Mouse (Mus musculus) right cerebral cortex, adult 18-20 months (tissue): ENCODE measurements around the gene Pkd2.
A peak's percentile ranks its signal among the peaks of the same experiment; 100 is the strongest.

Experiments used
- DNase-seq: peaks from one replicate; pipeline ENCODE4 v3.0.0; 2022; ENCODE audit warnings: mixed read lengths

Gene Pkd2

GRCm38 (mm10) chr5:104466816-104467215 is 7.6 kb downstream of the Pkd2 start:
- DNase-seq, result no peak

GRCm38 (mm10) chr5:104468586-104468985 is 9.3 kb downstream of the Pkd2 start:
- DNase-seq, result no peak

- no peak for DNase-seq
Measured at GRCm38 (mm10) chr5:104470981-104471391, 11.7 kb downstream of the Pkd2 start.

GRCm38 (mm10) chr5:104472371-104472770 is 13.1 kb downstream of the Pkd2 start:
- DNase-seq, result no peak

DNA sequence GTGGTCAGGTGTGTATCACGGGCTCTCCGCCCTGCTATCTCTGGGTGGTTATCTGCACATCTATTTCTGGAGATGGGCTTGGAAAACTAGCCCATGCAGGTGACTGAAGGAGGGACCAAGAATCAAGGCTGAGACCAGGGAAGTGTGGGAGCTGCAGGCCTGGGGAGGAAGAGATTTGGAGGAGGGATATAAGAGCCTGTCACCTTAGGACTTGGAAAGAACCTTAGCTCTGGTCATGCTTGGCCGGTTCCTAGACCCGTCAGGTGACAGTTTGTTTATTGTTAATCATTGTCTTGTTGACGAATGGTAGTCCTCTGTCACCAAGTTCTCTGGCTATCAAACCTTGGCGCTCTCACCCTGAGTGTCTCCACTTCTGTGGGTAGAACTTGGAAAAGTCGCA is 21.1 kb downstream of the Pkd2 start:
- DNase-seq, result no peak

DNA sequence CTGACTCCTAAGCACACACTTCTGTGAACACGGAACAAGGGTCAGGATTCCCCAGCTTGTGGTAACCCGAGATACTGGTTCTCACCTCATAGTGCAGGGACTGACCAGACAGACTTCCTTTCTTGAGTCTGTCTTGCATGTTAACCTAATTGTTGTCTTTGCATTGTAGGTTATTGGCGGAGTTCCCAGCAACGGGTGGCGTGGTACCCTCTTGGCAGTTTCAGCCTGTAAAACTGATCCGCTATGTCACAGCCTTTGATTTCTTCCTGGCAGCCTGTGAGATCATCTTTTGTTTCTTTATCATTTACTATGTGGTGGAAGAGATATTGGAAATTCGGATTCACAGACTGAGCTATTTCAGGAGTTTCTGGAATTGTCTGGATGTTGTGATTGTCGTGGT is 23.6 kb downstream of the Pkd2 start:
- no peak for DNase-seq

DNA sequence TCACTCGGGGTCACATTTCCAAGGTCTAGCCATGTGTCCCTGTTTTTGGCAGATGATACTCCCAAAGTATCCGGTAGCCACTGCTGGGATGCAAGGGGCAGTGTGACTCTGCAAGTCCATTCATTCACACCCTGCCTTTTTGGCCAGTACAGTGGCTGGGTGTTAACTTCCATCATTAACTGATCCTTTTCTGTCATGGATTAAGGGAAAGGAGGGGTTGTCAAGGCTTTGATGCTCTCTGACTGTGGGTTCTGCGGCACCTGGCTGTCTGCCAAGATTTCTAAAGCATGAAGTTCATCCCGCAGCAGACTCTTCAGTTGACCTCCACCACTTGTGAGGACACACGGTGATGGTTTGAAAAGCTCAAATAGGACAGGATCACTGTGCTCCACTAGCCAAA is 32.3 kb downstream of the Pkd2 start:
- no peak for DNase-seq

DNA sequence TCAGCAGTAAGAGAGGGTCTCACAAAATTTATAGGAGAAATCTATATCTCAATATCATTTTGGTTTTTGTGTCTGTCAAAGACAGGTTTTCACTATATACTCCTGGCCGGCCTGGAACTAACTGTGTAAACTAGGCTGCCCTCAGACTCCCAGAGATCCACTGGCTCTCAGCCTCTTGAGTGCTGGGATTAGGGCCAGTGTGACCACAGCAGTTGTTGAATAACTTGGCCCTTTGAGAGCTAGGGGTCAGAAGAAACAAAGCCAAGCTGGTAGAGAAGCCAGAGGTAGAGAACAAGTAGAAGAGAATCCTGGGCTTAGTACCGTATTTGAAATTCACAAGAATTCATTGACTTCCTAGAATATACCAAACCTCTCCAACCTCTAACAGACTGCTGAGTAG is 45.6 kb downstream of the Pkd2 start:
- DNase-seq, result no peak

DNA sequence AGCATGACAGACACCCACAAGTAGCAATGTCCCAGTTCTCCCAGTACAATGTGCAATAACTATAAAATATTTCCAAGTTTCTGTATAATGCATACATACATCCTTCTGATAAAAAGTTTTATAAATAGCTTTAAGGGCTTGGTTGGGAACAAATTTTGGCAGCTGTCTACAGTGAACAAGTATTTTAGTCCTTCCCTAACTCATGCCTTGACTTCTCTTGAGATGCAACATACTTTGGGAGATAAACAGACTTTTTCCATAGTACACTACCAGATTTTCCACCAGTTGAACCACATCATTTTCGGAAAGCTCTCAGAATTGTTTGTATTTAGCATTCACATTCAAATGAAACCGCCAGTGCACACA is 48.6 kb downstream of the Pkd2 start:
- no peak for DNase-seq

GRCm38 (mm10) chr5:104508195-104508891 is 49.1 kb downstream of the Pkd2 start, which contains the start of gene BC005561:
Gene BC005561, plus strand, starts transcription at chr5:104508352.
- DNase-seq, result peak; percentile 88

- DNase-seq, result no peak
Measured at GRCm38 (mm10) chr5:104511211-104511610, 52.0 kb downstream of the Pkd2 start.

GRCm38 (mm10) chr5:104538612-104539011 is 79.4 kb downstream of the Pkd2 start:
- no peak for DNase-seq

DNA sequence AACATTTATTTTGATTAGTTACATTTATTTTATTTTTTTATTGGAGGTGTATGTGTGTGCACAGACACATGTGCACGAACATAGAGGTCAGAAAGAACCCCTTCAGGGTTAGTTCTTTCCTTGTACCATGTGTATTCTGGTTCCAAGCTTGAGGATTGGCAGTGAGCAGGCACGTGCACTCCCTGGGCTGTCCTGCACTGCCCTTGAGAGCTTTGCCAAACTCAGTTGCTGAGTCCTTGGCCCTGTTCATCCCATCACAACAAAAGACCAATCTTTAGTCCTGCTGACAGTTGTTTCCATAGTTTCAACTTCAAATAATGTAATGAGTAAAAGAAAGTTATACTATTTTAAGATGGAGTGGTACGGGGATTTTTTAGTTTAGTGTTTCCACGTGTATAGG is 80.1 kb downstream of the Pkd2 start:
- no peak for DNase-seq
